Mouse (Mus musculus) embryonic fibroblast, embryonic 13.5 days (primary cell): ENCODE measurements at regions not wholly inside any gene's neighbourhood (a gene's known extent, or its start where the extent isn't known, plus 50 kb on each side); places are given as distances from the start of the nearest gene placed in this dataset.

Experiments used
- CTCF ChIP-seq: IDR thresholded peaks from 2 replicates; pipeline ENCODE4 v1.5.1; 2011; ENCODE audit warnings: mild to moderate bottlenecking, control low read depth, low read length, moderate library complexity, borderline replicate concordance; ENCODE audit not compliant: insufficient read depth
- POLR2A ChIP-seq: IDR thresholded peaks from 2 replicates; pipeline ENCODE4 v1.6.1; 2011; ENCODE audit warnings: low read depth, mild to moderate bottlenecking, control low read depth, low read length, moderate library complexity

DNA sequence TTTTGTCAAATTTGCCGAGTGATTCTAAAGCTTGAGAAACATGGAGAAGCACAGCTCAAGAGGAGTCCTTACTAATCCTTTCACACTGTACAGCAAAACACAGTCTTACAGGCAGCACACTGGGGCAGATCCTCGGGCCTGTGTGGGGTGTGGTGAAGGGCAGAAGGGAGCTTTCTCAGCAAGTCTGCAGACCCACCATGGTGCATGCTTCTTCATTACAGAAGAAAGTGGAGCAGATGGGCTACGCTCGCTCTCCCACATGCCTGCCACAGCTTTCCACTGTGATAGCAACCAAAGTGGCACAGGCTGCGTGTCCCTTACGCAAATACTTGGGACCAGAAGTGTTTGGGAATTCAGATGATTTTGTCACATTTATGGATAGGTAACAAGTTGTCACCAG, 81.6 kb downstream of the Kbtbd8 start:
- TF ChIP-seq POLR2A (no peak), CTCF (no peak)
